Mouse (Mus musculus) liver, postnatal 0 days (tissue): ENCODE data around the gene Sema5a. TPM values are rescaled to one million over a fixed set of nuclear protein-coding genes. Genes with fewer than 3 reads are reported as not detected.

Experiments used
- ATAC-seq: fragments of 200-750 bp; cut with Nextera tagmentation; 2 replicates; pipeline ENCODE4 v1.8.0; 2017; ENCODE audit warnings: mild to moderate bottlenecking, moderate library complexity
- DNase-seq: peaks from one replicate; pipeline ENCODE4 v3.0.0-alpha.2; 2016
- H3K27ac ChIP-seq: fragments of 300-500 bp; sonication (generic); 2 replicates; pipeline ENCODE4 v1.5.1; 2014; ENCODE audit warnings: antibody characterized with exemption, moderate library complexity, mild to moderate bottlenecking, low read depth
- H3K27me3 ChIP-seq: fragments of 300-500 bp; sonication (generic); 2 replicates; pipeline ENCODE4 v1.6.1; 2014; ENCODE audit warnings: low read length, control low read depth, mixed read lengths; ENCODE audit not compliant: insufficient read depth
- H3K36me3 ChIP-seq: fragments of 300-500 bp; sonication (generic); replicated peaks from 2 replicates; pipeline ENCODE4 v1.6.1; 2014; ENCODE audit warnings: mild to moderate bottlenecking, control low read depth, low read length, moderate library complexity, mixed read lengths; ENCODE audit not compliant: insufficient read depth
- H3K4me1 ChIP-seq: fragments of 300-500 bp; sonication (generic); 2 replicates; pipeline ENCODE4 v1.6.1; 2014; ENCODE audit warnings: antibody characterized with exemption, mild to moderate bottlenecking, control low read depth; ENCODE audit not compliant: insufficient read depth
- H3K4me2 ChIP-seq: fragments of 300-500 bp; sonication (generic); 2 replicates; pipeline ENCODE4 v1.6.1; 2014; ENCODE audit warnings: low read depth, mild to moderate bottlenecking, low read length, moderate library complexity, mixed read lengths
- H3K4me3 ChIP-seq: fragments of 300-500 bp; sonication (generic); 2 replicates; pipeline ENCODE4 v1.5.1; 2014; ENCODE audit warnings: low read depth, low read length
- H3K9ac ChIP-seq: fragments of 300-500 bp; sonication (generic); replicated peaks from 2 replicates; pipeline ENCODE4 v1.6.1; 2014; ENCODE audit warnings: mild to moderate bottlenecking, moderate library complexity
- H3K9me3 ChIP-seq: fragments of 300-500 bp; sonication (generic); 2 replicates; pipeline ENCODE4 v1.6.1; 2016; ENCODE audit warnings: mild to moderate bottlenecking, control low read depth, low read length, mixed read lengths
- CTCF ChIP-seq: sonication (generic); IDR thresholded peaks from 2 replicates; pipeline ENCODE4 v1.5.1; 2016; ENCODE audit warnings: antibody characterized with exemption, low read depth
- EP300 ChIP-seq: IDR thresholded peaks from 2 replicates; pipeline ENCODE4 v1.6.1; 2016; ENCODE audit warnings: antibody characterized with exemption, low read depth, mild to moderate bottlenecking
- WGBS: fragments of 180-500 bp; shearing (Covaris S2); extraction: QIAGEN DNeasy Blood & Tissue Kit; methylation state at CpG from one replicate; pipeline ENCODE4 v1.1.7; 2014; ENCODE audit not compliant: insufficient replicate concordance; 5-methylcytosine and 5-hydroxymethylcytosine counted together
- polyA plus RNA-seq: library from polyadenylated mRNA; unstranded; fragments of >200 nt; fragmentation: Nextera tagmentation; extraction: Ambion mirVana; gene quantifications from 2 replicates; pipeline ENCODE4 v1.2.1, GENCODE M21; 2015

Sema5a gene
- polyA plus RNA-seq, 1 experiment from 2014 or later: 0.36 TPM

GRCm38 (mm10) chr15:32568181-32568857 is 323.7 kb downstream of the Sema5a start:
- H3K27ac ChIP-seq: no peak overlapping the region
- TF ChIP-seq EP300: no peak
- TF ChIP-seq CTCF: peak; percentile 31
- no peak overlapping the region for H3K4me3 ChIP-seq
- no peak overlapping the region for H3K9ac ChIP-seq
- WGBS: 87% methylated on average over 3 of the region's 3 CpGs
- ATAC-seq (no peak), DNase-seq (no peak)
- no peak overlapping the region for H3K4me2 ChIP-seq
- H3K9me3 ChIP-seq: no peaks in the 10 kb centered on the region
- H3K36me3 ChIP-seq: no peaks in the 10 kb centered on the region
- no peaks in the 10 kb centered on the region for H3K27me3 ChIP-seq
- H3K4me1 ChIP-seq: no peaks in the 10 kb centered on the region

DNA sequence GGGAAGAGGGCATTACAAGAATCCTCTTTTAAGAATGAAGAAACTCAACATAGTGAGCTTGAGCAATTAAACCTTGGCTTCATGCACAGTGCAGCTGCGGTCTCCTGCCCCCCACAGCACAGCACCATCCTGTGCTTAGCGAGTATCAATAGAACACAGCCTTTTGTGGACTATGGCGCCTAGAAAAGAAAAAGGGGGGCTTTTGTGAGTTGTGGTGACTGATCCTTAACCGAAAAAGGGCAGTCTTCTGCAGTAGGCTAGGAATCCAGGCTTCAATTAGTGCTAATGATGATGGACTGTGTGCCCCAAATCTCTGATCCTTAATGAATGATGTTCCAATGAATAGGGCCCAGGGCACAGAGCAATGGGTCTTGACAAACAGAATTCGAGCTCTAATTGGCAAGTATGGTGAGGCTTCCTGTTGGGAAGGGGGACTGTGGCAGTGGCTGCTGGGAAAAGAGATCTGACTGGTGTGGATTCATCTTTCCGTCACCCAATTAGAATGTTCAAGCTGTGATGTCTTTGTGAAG is 324.3 kb downstream of the Sema5a start:
- ATAC-seq: no peak
- no peak for DNase-seq
- H3K27me3 ChIP-seq: no peaks in the 10 kb centered on the region
- no peak overlapping the region for H3K27ac ChIP-seq
- H3K4me2 ChIP-seq: no peak overlapping the region
- H3K4me1 ChIP-seq: no peaks in the 10 kb centered on the region
- no peak for TF ChIP-seq EP300
- no peak for TF ChIP-seq CTCF
- H3K36me3 ChIP-seq: no peaks in the 10 kb centered on the region
- H3K4me3 ChIP-seq: no peak overlapping the region
- no peaks in the 10 kb centered on the region for H3K9me3 ChIP-seq
- H3K9ac ChIP-seq: no peak overlapping the region
- WGBS: 63% methylated on average over 6 of the region's 6 CpGs

GRCm38 (mm10) chr15:32574327-32574726 is 329.7 kb downstream of the Sema5a start:
- H3K9me3 ChIP-seq: no peaks in the 10 kb centered on the region
- no peak overlapping the region for H3K27ac ChIP-seq
- no peak overlapping the region for H3K9ac ChIP-seq
- H3K4me3 ChIP-seq: no peak overlapping the region
- no peaks in the 10 kb centered on the region for H3K36me3 ChIP-seq
- WGBS: 73% methylated on average over 6 of the region's 6 CpGs
- TF ChIP-seq CTCF (no peak), EP300 (no peak)
- ATAC-seq: no peak
- no peaks in the 10 kb centered on the region for H3K27me3 ChIP-seq
- H3K4me2 ChIP-seq: no peak overlapping the region
- DNase-seq: no peak
- no peaks in the 10 kb centered on the region for H3K4me1 ChIP-seq

DNA sequence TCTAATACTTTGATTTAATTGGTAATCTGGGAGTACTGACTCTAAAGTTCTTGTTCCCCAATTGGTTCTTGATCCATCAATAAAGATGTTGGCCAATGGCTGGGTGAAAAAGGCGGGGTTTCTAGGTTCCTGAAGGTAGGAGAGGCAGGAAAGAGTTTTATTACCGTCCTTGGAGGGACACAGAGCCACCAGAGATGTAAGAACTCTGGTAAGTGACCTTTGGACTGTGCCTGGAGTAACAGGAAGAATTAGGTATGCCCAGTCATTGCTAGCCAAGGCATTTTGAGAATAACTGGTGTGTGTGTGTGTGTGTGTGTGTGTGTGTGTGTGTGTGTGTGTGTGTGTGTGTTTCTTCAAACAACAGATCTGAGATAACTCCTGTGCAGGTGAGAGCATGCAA is 330.6 kb downstream of the Sema5a start:
- Histone ChIP-seq H3K9ac (no peak overlapping the region), H3K36me3 (no peaks in the 10 kb centered on the region), H3K4me3 (no peak overlapping the region), H3K27ac (no peak overlapping the region), H3K9me3 (no peaks in the 10 kb centered on the region), H3K27me3 (no peaks in the 10 kb centered on the region), H3K4me2 (no peak overlapping the region), H3K4me1 (no peaks in the 10 kb centered on the region)
- WGBS: 52% methylated on average over 2 of the region's 2 CpGs
- no peak for ATAC-seq
- TF ChIP-seq EP300: no peak
- TF ChIP-seq CTCF: no peak
- DNase-seq: no peak

DNA sequence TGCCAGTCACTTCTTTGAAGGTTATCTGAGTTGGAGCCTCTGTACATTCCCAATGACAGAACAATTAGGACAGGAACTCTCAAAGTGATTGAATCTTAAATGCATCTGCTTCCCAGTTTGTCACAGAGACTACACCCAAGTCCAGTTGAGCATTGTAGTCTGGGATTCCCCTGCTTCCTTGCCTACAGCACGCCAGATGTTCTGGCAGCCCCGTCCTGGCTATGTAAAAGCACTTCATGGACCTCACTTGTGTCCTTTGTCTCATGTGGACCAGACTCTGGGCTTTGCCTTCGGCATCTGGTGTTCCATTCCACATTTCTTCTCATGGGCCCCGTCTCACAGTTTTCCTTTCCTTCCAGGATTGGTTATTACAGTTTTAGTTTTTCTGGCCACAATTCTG is 334.7 kb downstream of the Sema5a start:
- Histone ChIP-seq H3K4me1 (no peaks in the 10 kb centered on the region), H3K36me3 (no peaks in the 10 kb centered on the region), H3K9me3 (no peaks in the 10 kb centered on the region), H3K27me3 (no peaks in the 10 kb centered on the region), H3K4me2 (no peak overlapping the region), H3K9ac (no peak overlapping the region), H3K27ac (no peak overlapping the region), H3K4me3 (no peak overlapping the region)
- DNase-seq: no peak
- TF ChIP-seq EP300 (no peak), CTCF (no peak)
- ATAC-seq: no peak
- WGBS: 76% methylated on average over 4 of the region's 4 CpGs

GRCm38 (mm10) chr15:32590641-32591040 is 346.0 kb downstream of the Sema5a start:
- no peak for TF ChIP-seq CTCF
- no peak for TF ChIP-seq EP300
- peak; percentile 47; the same call in 1 of the 2 replicates for ATAC-seq
- no peak for DNase-seq
- Histone ChIP-seq H3K36me3 (no peaks in the 10 kb centered on the region), H3K9ac (no peak overlapping the region), H3K4me2 (no peak overlapping the region), H3K4me3 (no peak overlapping the region), H3K4me1 (no peaks in the 10 kb centered on the region), H3K9me3 (no peaks in the 10 kb centered on the region), H3K27ac (no peak overlapping the region), H3K27me3 (no peaks in the 10 kb centered on the region)
- 71% methylated on average over 1 of the region's 1 CpGs for WGBS
